Mouse (Mus musculus) forebrain, embryonic 13.5 days (tissue): Measurements from ENCODE around the gene Tspan10. TPM values are rescaled to one million over a fixed set of nuclear protein-coding genes. Genes with fewer than 3 reads are reported as not detected.

Source experiments
- ATAC-seq: fragments of 200-750 bp; cut with Nextera tagmentation; 2 replicates; pipeline ENCODE4 v1.8.0; 2017
- H3K27ac ChIP-seq: fragments of 300-500 bp; sonication (generic); 2 replicates; pipeline ENCODE4 v1.5.1; 2015; ENCODE audit warnings: inconsistent platforms, mild to moderate bottlenecking, moderate library complexity
- H3K27me3 ChIP-seq: fragments of 300-500 bp; sonication (generic); 2 replicates; pipeline ENCODE4 v1.6.1; 2015; ENCODE audit warnings: mild to moderate bottlenecking, inconsistent platforms
- H3K36me3 ChIP-seq: fragments of 300-500 bp; sonication (generic); 2 replicates; pipeline ENCODE4 v1.6.1; 2015; ENCODE audit warnings: mild to moderate bottlenecking, inconsistent platforms; ENCODE audit not compliant: poor library complexity, severe bottlenecking
- H3K4me1 ChIP-seq: fragments of 300-500 bp; sonication (generic); 2 replicates; pipeline ENCODE4 v1.6.1; 2015; ENCODE audit warnings: inconsistent platforms
- H3K4me2 ChIP-seq: fragments of 300-500 bp; sonication (generic); 2 replicates; pipeline ENCODE4 v1.6.1; 2015; ENCODE audit warnings: inconsistent platforms, mild to moderate bottlenecking, moderate library complexity
- H3K4me3 ChIP-seq: fragments of 300-500 bp; sonication (generic); 2 replicates; pipeline ENCODE4 v1.5.1; 2015; ENCODE audit warnings: mild to moderate bottlenecking, inconsistent platforms
- H3K9ac ChIP-seq: fragments of 300-500 bp; sonication (generic); 2 replicates; pipeline ENCODE4 v1.6.1; 2015; ENCODE audit warnings: mild to moderate bottlenecking, inconsistent platforms
- H3K9me3 ChIP-seq: fragments of 300-500 bp; sonication (generic); replicated peaks from 2 replicates; pipeline ENCODE4 v1.6.1; 2016; ENCODE audit warnings: inconsistent platforms
- WGBS: fragments of 180-500 bp; shearing (Covaris S2); methylation state at CpG from one replicate; pipeline ENCODE4 v1.1.7; 2015; 5-methylcytosine and 5-hydroxymethylcytosine counted together
- polyA plus RNA-seq: library from polyadenylated mRNA; unstranded; fragments of >200 nt; fragmentation: Nextera tagmentation; extraction: Ambion mirVana; gene quantifications from 2 replicates; pipeline ENCODE4 v1.2.1, GENCODE M21; 2015

The Tspan10 gene
- polyA plus RNA-seq, 1 experiment from 2014 or later, result not detected

DNA sequence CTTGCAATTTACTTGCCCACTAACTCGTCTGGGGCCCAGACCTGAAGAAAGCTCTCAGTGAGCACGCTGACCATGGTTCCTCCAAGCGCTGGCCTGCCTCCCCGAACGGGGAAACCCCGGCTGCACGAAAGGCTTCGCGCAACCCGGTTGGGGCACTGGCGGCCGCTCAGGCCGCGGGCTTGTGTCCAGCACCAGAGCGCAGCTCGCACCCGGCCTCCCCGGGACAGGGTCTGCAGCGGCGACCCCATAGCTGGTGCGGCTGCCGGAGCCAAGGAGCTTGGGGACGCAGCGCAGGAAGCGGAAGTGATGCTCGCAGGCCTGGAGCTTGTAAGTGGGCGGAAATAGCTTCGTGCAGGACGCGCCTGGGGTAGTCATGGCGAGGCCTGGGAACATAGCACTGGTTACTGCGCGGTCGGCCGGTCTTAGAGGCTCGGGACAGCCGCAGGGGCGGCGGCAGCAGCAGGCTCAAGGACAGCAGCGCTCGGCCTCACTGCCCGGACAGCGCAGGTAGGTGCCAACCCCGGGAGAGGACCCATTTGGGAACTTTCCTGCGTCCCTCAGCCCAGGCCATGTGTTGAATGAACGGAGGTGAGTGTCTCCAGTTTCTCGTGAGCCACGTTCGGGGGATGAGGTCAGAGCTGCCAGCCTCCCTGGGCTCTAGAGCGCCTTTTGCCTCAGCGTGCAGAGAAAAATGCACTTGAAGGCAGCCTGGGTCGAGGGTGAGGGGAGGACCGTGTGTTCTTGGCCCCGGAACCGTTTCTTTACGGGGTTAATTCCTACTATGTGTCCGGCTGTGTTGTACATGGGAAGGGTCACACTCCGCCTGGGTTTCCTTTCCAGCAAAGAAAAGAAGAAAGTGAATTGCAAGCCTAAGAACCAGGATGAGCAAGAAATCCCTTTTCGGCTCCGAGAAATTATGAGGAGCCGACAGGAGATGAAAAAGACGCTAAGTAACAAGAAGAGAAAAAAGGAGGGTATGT, 15.6 kb downstream of the Tspan10 start, which contains the start of the genes Oxld1 and Ccdc137:
Oxld1 (minus strand) TSS at position 297 of the 980 bp plus-strand sequence.
Ccdc137 (plus strand) TSS at position 344 of the 980 bp plus-strand sequence.
- Histone ChIP-seq H3K36me3 (peaks cover 37% of the 10 kb centered on the region), H3K9me3 (no peaks in the 10 kb centered on the region), H3K4me2 (peak within 1 kb of the TSS; percentile 93), H3K27me3 (no peaks in the 10 kb centered on the region), H3K9ac (peak within 1 kb of the TSS; percentile 94), H3K4me1 (peaks cover 25% of the 10 kb centered on the region), H3K4me3 (peak within 1 kb of the TSS; percentile 90), H3K27ac (peak within 1 kb of the TSS; percentile 62)
- 5% methylated on average over 62 of the region's 62 CpGs for WGBS
- ATAC-seq, result peak; percentile 94

DNA sequence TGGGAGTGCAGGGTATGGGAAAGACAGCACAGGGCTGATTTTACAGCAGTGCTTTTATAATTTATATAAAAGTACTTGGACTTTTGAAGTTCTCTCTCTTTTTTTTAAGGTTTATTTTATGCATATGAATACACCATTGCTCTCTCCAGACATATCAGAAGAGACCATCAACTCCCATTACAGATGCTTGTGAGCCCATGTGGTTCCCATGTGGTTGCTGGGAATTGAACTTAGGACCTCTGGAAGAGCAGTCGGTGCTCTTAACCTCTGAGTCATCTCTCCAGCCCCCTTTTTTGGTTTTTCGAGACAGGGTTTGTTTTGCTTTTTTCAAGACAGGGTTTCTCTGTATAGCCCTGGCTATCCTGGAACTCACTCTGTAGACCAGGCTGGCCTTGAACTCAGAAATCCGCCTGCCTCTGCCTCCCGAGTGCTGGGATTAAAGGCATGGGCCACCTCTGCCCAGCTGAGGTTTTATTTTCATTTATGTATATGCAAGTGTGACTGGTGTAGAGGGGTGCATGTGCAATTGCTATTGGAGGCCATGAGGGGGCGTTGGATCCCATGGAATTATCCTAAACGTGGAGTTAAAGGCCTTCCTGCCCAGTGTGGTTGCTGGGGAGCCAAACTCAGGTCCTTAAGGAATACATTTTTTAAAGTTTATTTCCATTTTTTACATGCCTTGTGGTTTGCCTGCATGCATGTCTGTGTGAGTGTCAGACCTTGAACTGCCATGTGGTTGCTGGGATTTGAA, 16.6 kb downstream of the Tspan10 start:
- ATAC-seq, result no peak
- H3K36me3 ChIP-seq, result peaks cover 46% of the 10 kb centered on the region
- no peaks in the 10 kb centered on the region for H3K27me3 ChIP-seq
- peak overlapping the region; percentile 93 for H3K4me2 ChIP-seq
- H3K9ac ChIP-seq, result peak overlapping the region; percentile 94
- WGBS, result 70% methylated on average over 6 of the region's 6 CpGs
- no peak overlapping the region for H3K27ac ChIP-seq
- H3K4me1 ChIP-seq, result peaks cover 25% of the 10 kb centered on the region
- peak overlapping the region; percentile 90 for H3K4me3 ChIP-seq
- no peaks in the 10 kb centered on the region for H3K9me3 ChIP-seq

DNA sequence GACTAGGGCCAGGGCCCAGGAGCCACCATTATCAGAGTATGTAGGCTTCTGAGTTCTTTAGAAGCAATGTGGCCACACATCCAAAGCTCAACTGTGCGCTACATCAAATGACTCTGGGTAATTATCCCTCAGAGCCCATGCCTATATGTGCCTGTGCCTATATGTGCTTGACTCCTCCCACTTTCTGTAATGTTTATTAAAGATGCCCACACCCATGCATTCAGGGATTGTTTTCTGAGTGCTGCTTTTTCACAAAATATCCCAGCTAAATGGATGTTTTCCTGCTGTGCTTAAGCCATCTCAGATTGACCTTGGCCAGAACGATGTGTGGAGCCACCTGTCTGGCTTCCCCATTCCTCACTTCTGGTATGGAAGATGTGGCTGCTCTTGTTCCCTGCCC, 21.1 kb downstream of the Tspan10 start:
- Histone ChIP-seq H3K9me3 (no peaks in the 10 kb centered on the region), H3K9ac (no peak overlapping the region), H3K4me3 (no peak overlapping the region), H3K4me2 (no peak overlapping the region), H3K36me3 (peaks cover 61% of the 10 kb centered on the region), H3K27ac (no peak overlapping the region), H3K27me3 (no peaks in the 10 kb centered on the region), H3K4me1 (peaks cover 32% of the 10 kb centered on the region)
- ATAC-seq, result no peak
- WGBS, result 93% methylated on average over 2 of the region's 2 CpGs

DNA sequence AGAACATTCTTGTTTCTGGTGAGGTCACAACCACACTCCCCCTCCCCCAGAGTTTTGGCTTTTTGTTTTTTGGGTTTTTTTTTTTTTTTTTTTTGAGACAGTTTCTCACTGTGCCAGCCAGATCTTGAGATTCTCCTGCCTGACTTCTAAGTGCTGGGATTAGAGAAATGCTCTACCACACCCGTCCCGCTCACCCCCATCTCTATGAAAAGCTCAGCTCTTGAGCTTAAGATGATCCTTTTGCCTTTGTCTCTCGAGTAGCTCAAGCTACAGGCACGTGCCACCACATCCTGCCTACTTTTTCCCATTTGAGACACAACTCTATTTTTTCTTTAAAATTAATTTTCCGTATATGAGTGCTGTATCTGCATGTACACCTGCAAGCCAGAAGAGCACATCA, 21.9 kb downstream of the Tspan10 start:
- 80% methylated on average over 5 of the region's 5 CpGs for WGBS
- Histone ChIP-seq H3K4me1 (peaks cover 32% of the 10 kb centered on the region), H3K36me3 (peaks cover 62% of the 10 kb centered on the region), H3K4me2 (no peak overlapping the region), H3K27ac (no peak overlapping the region), H3K27me3 (no peaks in the 10 kb centered on the region), H3K4me3 (no peak overlapping the region), H3K9ac (no peak overlapping the region), H3K9me3 (no peaks in the 10 kb centered on the region)
- no peak for ATAC-seq

DNA sequence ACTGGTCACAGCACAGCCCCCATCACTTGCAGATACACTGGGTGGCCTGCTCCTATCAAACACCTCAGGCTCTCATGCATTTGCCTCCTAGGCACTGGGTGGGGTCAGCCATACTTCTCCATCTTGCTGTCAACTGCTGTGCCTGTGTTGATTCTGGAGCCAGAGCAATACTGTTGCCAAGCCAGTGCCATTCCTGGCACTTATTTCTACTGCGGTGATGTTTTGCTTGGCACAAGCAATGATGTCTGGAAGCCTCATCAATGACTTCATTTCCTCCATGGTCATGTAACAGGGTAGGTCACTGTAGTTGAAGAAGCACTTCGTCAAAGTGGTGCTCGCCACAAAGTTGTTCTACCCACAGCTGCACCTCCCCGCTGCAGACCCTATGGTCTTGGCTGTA, 23.1 kb downstream of the Tspan10 start:
- Histone ChIP-seq H3K36me3 (peaks cover 65% of the 10 kb centered on the region), H3K9ac (0 out of 2 replicates have a peak overlapping the region, but pooled peaks have one; percentile 96), H3K4me2 (peak overlapping the region; percentile 93), H3K4me1 (peaks cover 27% of the 10 kb centered on the region), H3K27me3 (no peaks in the 10 kb centered on the region), H3K4me3 (peak overlapping the region; percentile 95; the same call in 1 of the 2 replicates), H3K9me3 (no peaks in the 10 kb centered on the region), H3K27ac (no peak overlapping the region)
- 92% methylated on average over 4 of the region's 4 CpGs for whole genome bisulfite sequencing
- no peak for ATAC-seq

DNA sequence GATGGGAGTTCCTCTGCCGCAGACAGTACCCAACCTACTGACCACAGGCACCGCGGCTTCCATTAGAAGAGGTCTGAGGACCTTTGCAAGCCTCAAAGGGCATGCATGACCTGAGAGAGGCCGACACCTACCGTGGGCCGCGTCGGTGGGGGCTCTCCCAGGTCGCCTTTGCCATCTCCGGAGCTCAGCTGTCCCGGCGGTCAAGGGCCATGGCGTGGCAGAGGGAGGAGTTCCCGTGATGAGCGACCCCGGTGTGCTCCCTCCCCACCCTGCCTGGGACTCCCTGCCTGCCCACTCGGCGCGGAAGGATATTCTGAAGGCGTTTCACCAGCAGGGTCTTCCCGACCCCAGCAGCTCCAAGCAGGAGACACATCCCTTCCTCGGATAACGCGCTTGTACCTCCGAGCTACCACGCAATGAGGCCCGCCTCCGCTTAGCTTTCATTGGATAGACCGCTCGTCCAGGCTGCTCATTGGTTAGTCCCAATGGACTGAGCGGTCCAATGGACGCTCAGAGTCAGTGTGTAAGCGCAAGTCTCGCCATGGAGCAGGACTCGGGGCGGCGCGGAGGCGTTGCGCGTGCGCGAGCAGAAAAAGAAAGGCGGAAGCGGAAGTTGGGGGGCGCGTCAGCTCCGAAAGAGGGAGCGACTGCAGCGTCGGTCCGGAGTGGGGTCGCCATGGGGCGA, 24.7 kb downstream of the Tspan10 start, which contains the start of gene Arl16:
Arl16 (minus strand) TSS at position 557 of the 685 bp plus-strand sequence.
- Histone ChIP-seq H3K4me2 (peak within 1 kb of the TSS; percentile 93), H3K27me3 (no peaks in the 10 kb centered on the region), H3K9me3 (no peaks in the 10 kb centered on the region), H3K4me3 (peak within 1 kb of the TSS; percentile 95), H3K27ac (peak within 1 kb of the TSS; percentile 79), H3K36me3 (peaks cover 65% of the 10 kb centered on the region), H3K4me1 (peaks cover 27% of the 10 kb centered on the region), H3K9ac (peak within 1 kb of the TSS; percentile 96)
- ATAC-seq, result peak; percentile 100
- under 1% methylated on average over 54 of the region's 54 CpGs for WGBS

DNA sequence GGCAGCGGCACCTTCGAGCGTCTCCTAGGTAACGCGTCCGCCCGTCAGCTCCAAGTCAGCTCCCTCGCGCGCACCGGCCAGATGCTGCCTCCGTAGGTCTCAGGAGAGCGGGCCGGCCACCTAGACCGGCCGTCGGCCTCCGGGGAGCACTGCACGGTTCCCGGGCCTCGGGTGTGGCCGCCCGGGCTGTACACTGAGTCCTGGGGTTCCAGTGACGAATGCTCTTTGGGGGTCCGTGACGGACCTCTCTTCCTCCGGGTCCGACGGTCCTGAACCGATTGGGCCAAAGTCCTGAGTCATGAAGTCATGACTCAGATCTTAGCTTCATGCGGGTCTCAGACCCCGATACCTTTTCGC, 25.3 kb downstream of the Tspan10 start:
- Histone ChIP-seq H3K27me3 (no peaks in the 10 kb centered on the region), H3K27ac (peak overlapping the region; percentile 15; the same call in 1 of the 2 replicates), H3K9ac (peak overlapping the region; percentile 91), H3K4me1 (peaks cover 27% of the 10 kb centered on the region), H3K4me2 (peak overlapping the region; percentile 93), H3K9me3 (no peaks in the 10 kb centered on the region), H3K4me3 (peak overlapping the region; percentile 95), H3K36me3 (peaks cover 65% of the 10 kb centered on the region)
- WGBS, result 2% methylated on average over 33 of the region's 33 CpGs
- ATAC-seq, result peak; percentile 71

DNA sequence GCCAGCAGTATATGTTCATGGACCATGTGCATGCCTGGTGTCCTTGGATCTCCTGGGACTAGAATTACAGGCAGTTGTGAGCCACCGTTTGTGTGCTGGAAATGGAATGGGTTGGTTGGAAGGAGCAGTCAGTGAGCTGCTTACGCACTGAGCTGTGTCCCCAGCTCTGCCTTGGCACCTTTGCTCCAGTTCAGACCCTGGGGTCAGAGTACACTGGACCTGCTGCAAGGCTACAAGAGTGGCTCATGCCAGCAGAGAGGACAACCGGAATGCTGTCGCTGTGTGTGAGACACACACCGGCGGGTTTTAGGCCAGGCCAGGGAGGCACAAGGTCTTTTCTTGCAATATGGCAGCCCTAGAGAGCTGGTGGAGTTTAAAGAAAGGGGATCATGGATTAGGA, 29.6 kb downstream of the Tspan10 start:
- Histone ChIP-seq H3K4me3 (no peak overlapping the region), H3K27ac (no peak overlapping the region), H3K9ac (peak overlapping the region; percentile 21; the same call in 1 of the 2 replicates), H3K27me3 (no peaks in the 10 kb centered on the region), H3K36me3 (peaks cover 79% of the 10 kb centered on the region), H3K9me3 (no peaks in the 10 kb centered on the region), H3K4me1 (peaks cover 15% of the 10 kb centered on the region), H3K4me2 (no peak overlapping the region)
- 97% methylated on average over 6 of the region's 6 CpGs for WGBS
- no peak for ATAC-seq

DNA sequence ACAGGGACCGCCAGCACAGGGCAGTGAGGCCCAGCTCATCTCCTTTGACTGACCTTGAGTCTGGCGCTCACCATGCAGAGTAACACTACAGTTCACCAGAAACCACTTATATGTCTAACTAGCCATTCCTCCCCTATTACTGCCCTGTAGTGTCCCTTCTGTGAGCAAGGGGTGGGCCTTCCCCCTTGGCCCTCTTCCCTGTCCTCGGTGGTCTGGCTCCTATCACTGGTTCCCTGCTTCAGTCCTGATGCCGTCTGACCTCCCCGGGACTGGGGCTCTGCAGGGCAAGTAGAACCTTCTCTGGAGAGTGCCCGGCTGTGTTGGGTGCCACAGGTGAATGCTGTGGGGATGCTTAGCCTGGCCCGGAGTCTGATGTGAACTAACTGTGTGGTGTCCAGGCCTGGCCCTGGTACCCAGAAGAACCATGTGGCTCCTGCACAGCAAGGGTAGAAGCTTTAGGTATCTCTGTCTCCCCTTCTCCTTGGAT, 41.0 kb downstream of the Tspan10 start:
- H3K27ac ChIP-seq, result peak overlapping the region; percentile 88
- ATAC-seq, result no peak
- H3K4me1 ChIP-seq, result peaks cover 22% of the 10 kb centered on the region
- peak overlapping the region; percentile 95; the same call in 1 of the 2 replicates for H3K9ac ChIP-seq
- peaks cover 80% of the 10 kb centered on the region for H3K36me3 ChIP-seq
- no peaks in the 10 kb centered on the region for H3K27me3 ChIP-seq
- peak overlapping the region; percentile 98 for H3K4me3 ChIP-seq
- no peaks in the 10 kb centered on the region for H3K9me3 ChIP-seq
- H3K4me2 ChIP-seq, result peak overlapping the region; percentile 95
- whole genome bisulfite sequencing, result 90% methylated on average over 7 of the region's 7 CpGs

DNA sequence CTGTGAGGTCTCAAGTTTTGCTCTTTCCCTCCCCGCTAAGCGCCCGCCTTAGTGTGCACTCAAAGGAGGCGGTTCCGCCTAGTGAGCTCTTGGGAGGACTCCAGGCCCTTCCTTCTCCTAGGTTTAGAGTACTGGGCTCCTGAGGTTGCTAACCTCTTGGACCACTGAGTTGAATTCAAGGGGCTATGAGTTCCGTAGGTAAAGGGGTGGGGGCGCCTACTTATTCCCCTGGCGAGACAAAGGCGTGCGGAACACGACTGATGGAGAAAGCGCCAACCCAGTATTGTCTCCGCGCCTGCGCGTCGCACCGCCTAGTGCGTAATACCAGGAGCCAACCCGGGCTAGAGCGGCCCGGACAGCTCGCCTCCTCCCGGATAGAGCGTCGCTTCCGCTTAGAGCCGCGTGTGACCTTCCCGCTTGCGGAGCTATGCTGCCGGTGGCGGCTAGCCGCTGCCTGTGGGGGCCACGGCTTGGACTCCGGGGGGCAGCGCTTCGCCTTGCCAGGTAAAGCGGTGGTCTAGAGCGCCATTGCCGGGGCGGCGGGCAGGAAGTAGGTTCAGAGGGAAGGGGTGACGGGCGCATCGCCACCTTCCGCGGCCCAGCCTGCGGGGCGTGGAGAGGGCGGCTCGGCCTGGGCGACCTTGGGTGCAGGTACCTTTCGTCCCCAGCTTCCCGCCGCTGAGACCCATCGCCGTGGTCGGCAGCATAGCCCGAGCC, 42.0 kb downstream of the Tspan10 start, which contains the start of gene Mrpl12:
Mrpl12 (plus strand) TSS at position 349 of the 717 bp plus-strand sequence.
- under 1% methylated on average over 60 of the region's 60 CpGs for WGBS
- Histone ChIP-seq H3K36me3 (peaks cover 77% of the 10 kb centered on the region), H3K27ac (peak within 1 kb of the TSS; percentile 88), H3K9ac (peak within 1 kb of the TSS; percentile 95), H3K9me3 (no peaks in the 10 kb centered on the region), H3K27me3 (no peaks in the 10 kb centered on the region), H3K4me1 (peaks cover 25% of the 10 kb centered on the region), H3K4me2 (peak within 1 kb of the TSS; percentile 95), H3K4me3 (peak within 1 kb of the TSS; percentile 98)
- peak; percentile 97 for ATAC-seq

DNA sequence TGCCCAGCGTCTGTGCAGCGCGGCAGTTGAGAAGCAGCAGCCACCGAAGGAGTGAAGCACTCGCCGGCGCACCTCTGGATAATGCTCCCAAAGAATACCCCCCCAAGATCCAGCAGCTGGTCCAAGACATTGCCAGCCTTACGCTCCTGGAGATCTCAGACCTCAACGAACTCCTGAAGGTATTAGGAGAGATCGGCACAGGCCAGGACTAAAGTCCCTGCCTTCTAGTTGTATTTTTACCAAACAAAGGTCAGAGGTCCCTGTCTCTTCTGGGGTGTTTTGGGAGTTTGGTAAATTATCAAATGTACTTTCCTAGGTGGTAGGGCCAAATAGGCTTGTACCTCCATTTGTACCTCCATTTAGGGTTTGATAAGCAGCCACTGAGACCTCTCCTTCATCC, 42.8 kb downstream of the Tspan10 start:
- H3K27me3 ChIP-seq, result no peaks in the 10 kb centered on the region
- no peaks in the 10 kb centered on the region for H3K9me3 ChIP-seq
- H3K4me3 ChIP-seq, result peak overlapping the region; percentile 98
- peak overlapping the region; percentile 59; the same call in 1 of the 2 replicates for H3K27ac ChIP-seq
- H3K9ac ChIP-seq, result peak overlapping the region; percentile 95
- H3K36me3 ChIP-seq, result peaks cover 70% of the 10 kb centered on the region
- ATAC-seq, result no peak
- 12% methylated on average over 10 of the region's 10 CpGs for WGBS
- H3K4me1 ChIP-seq, result peaks cover 30% of the 10 kb centered on the region
- H3K4me2 ChIP-seq, result peak overlapping the region; percentile 95
